Mouse (Mus musculus): ENCODE results near the gene Shank2. TPM values are rescaled to one million over a fixed set of nuclear protein-coding genes. Genes with fewer than 3 reads are reported as not detected.

The Shank2 gene
- total RNA-seq (2012; rRNA removed) (not detected in 2 replicates), total RNA-seq (2014; rRNA removed) (not detected in 2 replicates), polyA plus RNA-seq (2012; ENCODE audit: insufficient read length, low read depth) (not detected in 2 replicates)

DNA sequence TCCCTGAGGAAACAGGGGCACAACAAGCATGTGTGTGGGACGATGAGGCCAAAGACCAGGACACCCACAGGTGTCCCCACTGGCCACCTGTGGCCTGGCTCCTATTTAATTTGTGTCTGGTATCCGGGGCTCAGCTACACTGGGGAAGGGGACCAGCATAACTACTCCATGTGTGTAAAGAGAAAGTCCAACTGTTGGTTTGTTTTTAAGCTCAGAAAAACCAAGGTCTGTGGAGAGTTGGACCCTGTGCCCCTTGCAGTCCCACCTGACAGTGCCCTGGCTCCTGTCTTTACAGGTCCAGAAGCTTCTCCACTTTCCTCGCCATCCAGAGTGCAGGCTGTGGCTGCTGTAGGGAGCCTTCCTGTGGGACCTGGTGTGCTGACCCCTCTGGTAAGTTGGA is at the start of gene Shank2:
TSS of gene Shank2 (plus strand) at position 301 of the 400 bp plus-strand sequence.
- H3K36me3 ChIP-seq (replicated peaks in 1 of 2; ENCODE audit: control insufficient read depth in 1 of 2, insufficient read depth in 1 of 2, low read length in 1 of 2), result no peaks in the 10 kb centered on the region
- H3K79me2 ChIP-seq (replicated peaks; ENCODE audit: control insufficient read depth, extremely low read depth, insufficient read depth, poor library complexity, severe bottlenecking), result no peaks in the 10 kb centered on the region
- no peak for DNase-seq (ENCODE audit: extremely low read depth)
- no peak within 1 kb of the TSS for H3K4me2 ChIP-seq (ENCODE audit: insufficient read depth, low read depth, poor library complexity, severe bottlenecking)
- in situ Hi-C loops (cut with MboI; ENCODE audit: low pct_ligation_motif_present, low pct_unique_long_range_greater_than_20kb, low sequenced_read_pairs), result no loop called here
- TF ChIP-seq TCF12 (IDR thresholded peaks at IDR 0.05; ENCODE audit: low read depth, low read length) (no peak), ETS1 (conservative IDR thresholded peaks at IDR 0.05; ENCODE audit: low read depth, low read length) (no peak), POLR2A (IDR thresholded peaks at IDR 0.05; ENCODE audit: low read depth, low read length) (no peak), EP300 (IDR thresholded peaks at IDR 0.05; ENCODE audit: low read length) (no peak)
- dilution Hi-C loops (cut with MboI; ENCODE audit: extremely low pct_ligation_motif_present, extremely low pct_unique_long_range_greater_than_20kb, low sequenced_read_pairs), result no loop called here
- peaks cover 87% of the 10 kb centered on the region for H3K27me3 ChIP-seq (replicated peaks)
- no peak within 1 kb of the TSS for H3K27ac ChIP-seq (ENCODE audit: insufficient read depth, low read depth)
- peaks cover 5% of the 10 kb centered on the region for H3K9me3 ChIP-seq (replicated peaks; ENCODE audit: low read length)
- H3K4me1 ChIP-seq (ENCODE audit: control insufficient read depth in 1 of 2, insufficient read depth in 2 of 2), result no peaks in the 10 kb centered on the region
- H3K4me3 ChIP-seq (replicated peaks in 1 of 3; ENCODE audit: low read depth in 2 of 3, low read length in 2 of 3, poor library complexity in 1 of 3), result no peak within 1 kb of the TSS
- no peak within 1 kb of the TSS for H3K9ac ChIP-seq (ENCODE audit: insufficient read depth, low read depth)

DNA sequence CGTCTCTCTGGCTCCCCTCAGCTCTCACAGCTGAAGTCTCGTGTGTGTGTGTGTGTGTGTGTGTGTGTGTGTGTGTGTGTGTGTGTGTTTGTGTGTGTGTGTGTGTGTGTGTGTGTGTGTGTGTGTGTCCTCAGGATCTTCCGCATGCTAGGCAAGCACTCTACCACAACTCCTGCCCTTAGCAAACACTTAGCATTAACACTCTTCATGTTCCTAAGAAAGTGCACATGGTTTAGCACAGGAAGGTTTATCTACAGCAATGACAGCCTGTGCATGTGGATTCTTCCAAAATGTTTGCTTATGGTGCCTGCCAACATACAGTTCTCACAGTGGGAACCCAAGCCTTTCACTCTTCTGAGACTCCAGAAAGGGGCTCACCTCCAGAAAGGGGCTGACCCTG is 49.6 kb upstream of the Shank2 start:
- dilution Hi-C loops (cut with MboI; ENCODE audit: extremely low pct_ligation_motif_present, extremely low pct_unique_long_range_greater_than_20kb, low sequenced_read_pairs), result no loop called here

DNA sequence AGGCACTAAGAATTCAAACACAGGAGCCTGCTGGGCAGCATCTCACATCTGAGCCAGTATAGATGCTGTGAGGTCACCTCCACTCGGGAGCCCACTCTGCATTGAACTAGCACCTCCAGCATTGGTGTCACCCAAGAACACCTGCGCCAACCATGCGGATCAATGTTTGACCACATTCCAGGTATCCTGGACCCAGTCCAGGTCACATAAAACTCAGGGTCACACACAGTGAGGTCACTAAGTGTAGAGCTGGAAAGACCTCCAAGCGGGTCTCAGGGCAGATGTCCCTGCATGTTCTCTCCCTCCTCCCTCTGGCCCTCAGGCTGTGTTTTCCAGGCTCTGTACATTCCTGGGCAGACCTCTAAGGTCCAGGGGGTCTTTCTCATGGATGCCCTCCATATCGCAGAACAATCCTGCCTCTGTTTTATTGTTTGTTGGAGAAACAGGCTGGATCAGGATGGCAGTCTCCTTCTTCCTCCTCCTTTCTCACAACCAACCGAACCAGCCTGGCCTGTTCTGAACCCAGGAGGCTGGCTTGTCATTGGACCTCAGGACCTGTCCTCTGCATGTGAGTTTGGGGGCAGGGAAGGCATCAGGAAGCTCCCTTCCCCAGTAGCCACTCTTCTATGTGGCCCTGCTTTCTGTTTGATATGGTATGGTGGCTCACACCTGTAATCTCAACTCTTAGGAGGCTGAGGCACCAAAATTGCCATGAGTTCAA is 45.0 kb upstream of the Shank2 start:
- Histone ChIP-seq H3K36me3 (replicated peaks in 1 of 2; ENCODE audit: control insufficient read depth in 1 of 2, insufficient read depth in 1 of 2, low read length in 1 of 2) (no peaks in the 10 kb centered on the region), H3K27ac (ENCODE audit: insufficient read depth, low read depth) (no peak overlapping the region), H3K9me3 (replicated peaks; ENCODE audit: low read length) (no peaks in the 10 kb centered on the region), H3K27me3 (replicated peaks) (peaks cover 70% of the 10 kb centered on the region), H3K4me1 (ENCODE audit: control insufficient read depth in 1 of 2, insufficient read depth in 2 of 2) (no peaks in the 10 kb centered on the region), H3K4me3 (replicated peaks in 1 of 3; ENCODE audit: low read depth in 2 of 3, low read length in 2 of 3, poor library complexity in 1 of 3) (no peak overlapping the region), H3K4me2 (ENCODE audit: insufficient read depth, low read depth, poor library complexity, severe bottlenecking) (no peak overlapping the region), H3K79me2 (replicated peaks; ENCODE audit: control insufficient read depth, extremely low read depth, insufficient read depth, poor library complexity, severe bottlenecking) (no peaks in the 10 kb centered on the region), H3K9ac (ENCODE audit: insufficient read depth, low read depth) (no peak overlapping the region)
- no peak for DNase-seq (ENCODE audit: extremely low read depth)
- dilution Hi-C loops (cut with MboI; ENCODE audit: extremely low pct_ligation_motif_present, extremely low pct_unique_long_range_greater_than_20kb, low sequenced_read_pairs), result no loop called here
- in situ Hi-C loops (cut with MboI; ENCODE audit: low pct_ligation_motif_present, low pct_unique_long_range_greater_than_20kb, low sequenced_read_pairs), result no loop called here
- no peak for TF ChIP-seq ZC3H11A (IDR thresholded peaks at IDR 0.05; ENCODE audit: low read depth, low read length)
- no peak for TF ChIP-seq NELFE (IDR thresholded peaks at IDR 0.05; ENCODE audit: low read depth, low read length)
- TF ChIP-seq MEF2A (IDR thresholded peaks at IDR 0.05; ENCODE audit: borderline replicate concordance, low read depth, low read length), result no peak
- no peak for TF ChIP-seq EP300 (IDR thresholded peaks at IDR 0.05; ENCODE audit: low read length)
- TF ChIP-seq POLR2A (IDR thresholded peaks at IDR 0.05; ENCODE audit: low read depth, low read length), result no peak
- TF ChIP-seq KAT2A (IDR thresholded peaks at IDR 0.05; ENCODE audit: insufficient replicate concordance, low read length), result no peak
- no peak for TF ChIP-seq ZMIZ1 (IDR thresholded peaks at IDR 0.05; ENCODE audit: low read depth, low read length)
- TF ChIP-seq ZKSCAN1 (IDR thresholded peaks at IDR 0.05; ENCODE audit: borderline replicate concordance, low read depth, low read length), result no peak
- no peak for TF ChIP-seq CHD1 (IDR thresholded peaks at IDR 0.05; ENCODE audit: low read depth, low read length)
- TF ChIP-seq MAZ (IDR thresholded peaks at IDR 0.05; ENCODE audit: low read depth, low read length), result no peak

More for the DNA sequence above, 49.6 kb upstream of the Shank2 start:
- Histone ChIP-seq H3K36me3 (replicated peaks in 1 of 2; ENCODE audit: control insufficient read depth in 1 of 2, insufficient read depth in 1 of 2, low read length in 1 of 2) (no peaks in the 10 kb centered on the region), H3K9ac (ENCODE audit: insufficient read depth, low read depth) (no peak overlapping the region), H3K4me3 (replicated peaks in 1 of 3; ENCODE audit: low read depth in 2 of 3, low read length in 2 of 3, poor library complexity in 1 of 3) (no peak overlapping the region), H3K27me3 (replicated peaks) (peaks cover 82% of the 10 kb centered on the region), H3K79me2 (replicated peaks; ENCODE audit: control insufficient read depth, extremely low read depth, insufficient read depth, poor library complexity, severe bottlenecking) (no peaks in the 10 kb centered on the region), H3K4me1 (ENCODE audit: control insufficient read depth in 1 of 2, insufficient read depth in 2 of 2) (no peaks in the 10 kb centered on the region), H3K4me2 (ENCODE audit: insufficient read depth, low read depth, poor library complexity, severe bottlenecking) (no peak overlapping the region), H3K9me3 (replicated peaks; ENCODE audit: low read length) (peaks cover 5% of the 10 kb centered on the region), H3K27ac (ENCODE audit: insufficient read depth, low read depth) (no peak overlapping the region)
- DNase-seq (ENCODE audit: extremely low read depth), result no peak
- in situ Hi-C loops (cut with MboI; ENCODE audit: low pct_ligation_motif_present, low pct_unique_long_range_greater_than_20kb, low sequenced_read_pairs), result no loop called here
- no peak for TF ChIP-seq RCOR1 (conservative IDR thresholded peaks at IDR 0.05; ENCODE audit: low read depth, low read length)
- no peak for TF ChIP-seq IRF4 (IDR thresholded peaks at IDR 0.05; ENCODE audit: low read depth, low read length)
- no peak for TF ChIP-seq ZNF384 (IDR thresholded peaks at IDR 0.05; ENCODE audit: low read depth, low read length)
- TF ChIP-seq SMC3 (IDR thresholded peaks at IDR 0.05; ENCODE audit: low read depth, low read length), result no peak
- no peak for TF ChIP-seq USF1 (IDR thresholded peaks at IDR 0.05; ENCODE audit: low read depth, low read length)
- TF ChIP-seq ZKSCAN1 (IDR thresholded peaks at IDR 0.05; ENCODE audit: borderline replicate concordance, low read depth, low read length), result no peak
- no peak for TF ChIP-seq TBP (conservative IDR thresholded peaks at IDR 0.05; ENCODE audit: low read depth, low read length)
- TF ChIP-seq CHD2 (IDR thresholded peaks at IDR 0.05; ENCODE audit: low read length), result no peak
- no peak for TF ChIP-seq NELFE (IDR thresholded peaks at IDR 0.05; ENCODE audit: low read depth, low read length)
- no peak for TF ChIP-seq SIN3A (IDR thresholded peaks at IDR 0.05; ENCODE audit: low read length)
- TF ChIP-seq HCFC1 (IDR thresholded peaks at IDR 0.05; ENCODE audit: low read depth, low read length), result no peak
- no peak for TF ChIP-seq ZMIZ1 (IDR thresholded peaks at IDR 0.05; ENCODE audit: low read depth, low read length)
- TF ChIP-seq NRF1 (IDR thresholded peaks at IDR 0.05; ENCODE audit: low read depth, low read length), result no peak
- no peak for TF ChIP-seq UBTF (IDR thresholded peaks at IDR 0.05; ENCODE audit: low read depth, low read length)
- no peak for TF ChIP-seq MEF2A (IDR thresholded peaks at IDR 0.05; ENCODE audit: borderline replicate concordance, low read depth, low read length)
- TF ChIP-seq CHD1 (IDR thresholded peaks at IDR 0.05; ENCODE audit: low read depth, low read length), result no peak
- TF ChIP-seq KAT2A (IDR thresholded peaks at IDR 0.05; ENCODE audit: insufficient replicate concordance, low read length), result no peak
- no peak for TF ChIP-seq GABPA (IDR thresholded peaks at IDR 0.05; ENCODE audit: insufficient replicate concordance, low read depth, low read length)
- TF ChIP-seq MAX (IDR thresholded peaks at IDR 0.05; ENCODE audit: low read length), result no peak
